Mouse (Mus musculus) Muller cell, postnatal 12 days (primary cell): ENCODE results near the gene Lmo4.

Source experiments
- DNase-seq: peaks from one replicate; pipeline ENCODE4 v3.0.0-alpha.2; 2015; ENCODE audit errors: inconsistent ontology term

The Lmo4 gene

DNA sequence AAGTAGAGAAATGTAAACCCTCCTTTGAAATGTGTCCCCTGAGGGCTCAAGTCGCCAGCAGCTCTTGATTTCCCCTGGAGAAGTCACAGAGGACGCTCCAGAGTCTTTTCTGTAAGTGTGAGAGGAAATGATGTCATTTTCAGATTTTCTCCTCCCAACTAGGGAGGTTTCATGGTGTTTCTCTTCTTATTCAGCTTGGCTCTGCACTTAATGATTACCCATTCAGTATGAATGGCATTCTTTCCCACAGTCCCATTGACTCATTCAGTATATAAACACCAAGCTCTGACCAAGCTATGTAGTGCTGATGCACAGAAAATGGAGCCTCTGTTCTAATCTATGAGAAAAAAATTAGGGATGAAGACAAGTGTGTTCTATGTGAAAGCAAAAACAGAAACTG lies 51.6 kb downstream of the Lmo4 start:
- peak; percentile 70 for DNase-seq

DNA sequence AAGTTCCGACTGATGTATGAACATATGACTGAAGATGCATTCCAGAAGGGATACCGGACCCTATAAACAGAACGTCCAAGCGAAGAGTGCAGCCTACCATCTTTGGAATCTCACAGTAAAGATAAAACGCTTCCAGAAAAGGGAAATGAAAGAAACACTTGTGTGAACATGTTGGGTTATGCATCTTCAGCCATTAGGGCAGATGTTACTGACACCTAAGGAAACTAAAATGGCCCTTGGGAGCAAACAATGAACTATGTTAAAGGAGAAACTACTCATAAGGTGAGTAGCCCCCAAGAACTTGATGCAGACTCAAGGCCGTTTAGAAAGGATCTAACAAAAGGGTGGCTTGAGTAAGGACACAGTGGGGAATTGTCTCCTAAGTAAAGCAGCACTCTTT lies 54.0 kb downstream of the Lmo4 start:
- no peak for DNase-seq

DNA sequence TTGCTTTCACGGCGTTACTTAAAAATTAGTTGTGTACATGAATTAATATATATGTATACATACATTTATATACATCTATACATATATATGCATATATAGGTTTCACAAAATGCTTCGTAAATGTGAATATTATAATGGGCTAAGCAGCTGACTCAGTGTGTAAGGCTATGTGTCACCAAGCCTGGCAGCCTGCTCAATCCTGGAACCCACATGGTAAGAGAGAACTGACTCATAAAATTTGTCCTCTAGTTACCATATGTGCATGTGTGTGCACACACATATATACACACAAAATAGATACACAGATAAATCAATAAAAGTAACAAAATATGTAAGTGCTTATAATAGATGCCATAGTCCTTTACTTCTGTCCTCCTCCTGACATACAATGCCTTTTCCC lies 56.8 kb downstream of the Lmo4 start:
- DNase-seq: no peak

DNA sequence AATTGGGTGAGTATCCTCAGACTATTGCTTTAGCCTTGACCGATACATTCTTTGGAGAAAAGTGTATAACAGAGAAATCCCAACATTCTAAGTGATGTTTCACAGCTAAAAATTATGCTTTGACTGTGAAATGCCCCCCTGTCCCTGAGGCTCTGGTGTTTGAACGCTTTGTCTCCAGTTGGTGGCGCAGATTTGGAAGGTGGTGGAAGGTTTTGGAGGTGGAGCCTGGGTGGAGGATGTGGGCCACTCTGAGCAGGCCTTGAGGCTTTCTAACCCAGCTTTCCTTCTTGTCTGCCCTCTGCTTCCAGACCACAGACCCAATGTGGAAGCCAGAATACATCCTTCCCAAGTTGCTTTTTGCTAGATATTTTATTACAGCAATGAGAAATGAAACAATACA lies 57.8 kb downstream of the Lmo4 start:
- DNase-seq: no peak

DNA sequence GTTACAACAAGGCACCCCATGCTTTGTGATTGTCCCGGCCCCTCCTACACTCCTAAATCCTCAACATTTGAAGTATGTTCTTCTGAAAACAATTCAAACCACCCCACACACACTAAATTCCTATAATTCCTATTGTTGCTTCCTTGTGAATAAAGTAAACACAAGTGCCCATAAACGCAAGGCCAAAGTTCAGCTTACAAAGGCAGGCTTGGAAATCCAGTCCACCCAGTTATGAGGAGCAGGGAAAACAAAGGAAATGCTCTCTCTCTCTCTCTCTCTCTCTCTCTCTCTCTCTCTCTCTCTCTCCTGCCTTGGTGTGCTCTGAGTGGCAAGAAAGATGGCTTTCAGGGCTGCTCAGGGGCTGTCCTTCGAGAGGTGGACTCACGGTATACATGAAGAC lies 61.0 kb downstream of the Lmo4 start:
- no peak for DNase-seq

DNA sequence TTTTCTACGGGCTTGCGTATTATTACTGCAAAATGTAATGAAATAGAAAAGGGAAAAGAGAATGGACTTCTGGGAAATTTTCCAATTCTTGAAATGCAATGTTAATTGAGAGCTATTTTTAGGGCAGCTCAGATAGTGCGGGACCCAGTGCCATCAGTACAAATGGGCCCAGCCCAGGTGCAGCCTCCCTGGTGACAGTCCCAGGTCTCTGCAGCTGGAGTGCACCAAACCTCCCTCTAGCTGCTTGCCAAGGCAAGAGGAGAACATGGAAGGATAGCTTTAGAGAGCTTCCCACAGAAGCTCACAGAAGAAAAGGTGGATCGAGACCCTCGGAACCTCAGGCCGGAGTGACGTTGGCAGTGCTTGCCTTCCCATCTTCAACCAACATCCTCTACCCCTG lies 62.1 kb downstream of the Lmo4 start:
- DNase-seq: no peak

DNA sequence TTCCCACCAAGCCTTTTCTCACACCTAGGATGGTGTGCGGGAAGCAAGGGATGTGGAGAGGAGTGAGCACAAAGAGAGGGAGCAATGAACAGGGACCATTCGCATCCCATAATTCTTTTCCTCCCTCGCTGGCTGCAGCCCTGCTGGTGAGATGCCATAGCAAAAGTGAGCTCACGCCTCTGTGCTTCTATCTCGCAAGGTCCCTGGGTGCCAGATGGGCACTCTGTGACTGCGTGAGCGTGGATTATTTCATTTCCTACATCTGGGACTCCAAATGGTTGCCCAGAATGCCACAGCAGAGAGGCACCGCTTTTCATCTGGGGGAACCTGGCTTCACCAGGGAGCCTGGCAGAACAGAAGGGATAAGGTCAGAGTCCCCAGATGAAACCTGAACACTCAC lies 63.2 kb downstream of the Lmo4 start:
- no peak for DNase-seq

DNA sequence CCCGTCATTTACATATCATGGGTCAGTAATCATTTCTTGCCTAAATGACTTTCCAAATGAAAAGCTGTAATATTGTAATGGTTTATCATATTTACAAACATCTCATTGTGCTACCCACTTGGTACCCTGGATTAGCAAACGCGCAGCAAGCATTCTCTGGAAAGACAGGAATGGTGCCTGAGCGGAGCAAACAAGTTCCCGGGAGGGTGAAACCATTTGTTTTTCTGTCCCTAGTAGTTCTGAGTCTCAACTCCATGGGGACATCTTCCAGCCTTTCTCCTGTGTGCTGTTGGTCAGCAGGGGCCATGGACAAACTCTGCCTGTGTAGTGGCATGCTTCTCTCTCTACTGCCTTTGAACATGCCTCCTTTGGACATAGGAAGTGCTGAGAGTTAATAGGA lies 64.2 kb downstream of the Lmo4 start:
- no peak for DNase-seq

DNA sequence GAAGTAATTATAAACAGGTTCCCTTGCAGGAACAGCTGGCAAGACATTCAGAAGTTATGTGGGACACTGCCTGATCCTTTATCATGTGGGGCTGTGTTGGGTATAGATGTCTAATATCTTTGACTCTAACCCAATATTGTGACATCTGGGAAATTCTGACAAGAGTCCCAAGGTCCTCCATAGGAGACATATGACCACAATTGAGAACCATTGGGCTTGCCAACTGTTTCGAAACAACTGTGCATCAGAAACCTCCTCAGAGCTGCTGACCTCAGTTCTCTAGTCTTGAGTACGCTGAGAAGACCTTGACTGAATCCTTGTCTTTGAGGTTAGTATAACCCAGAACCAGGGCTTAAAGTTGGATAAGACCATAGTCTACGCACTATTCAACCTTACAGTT lies 66.4 kb downstream of the Lmo4 start:
- DNase-seq: no peak
